Mouse (Mus musculus) forebrain, embryonic 13.5 days (tissue): ENCODE measurements around the gene Olfr211. TPM values are rescaled to one million over a fixed set of nuclear protein-coding genes. Genes with fewer than 3 reads are reported as not detected.

Experiments used
- ATAC-seq: fragments of 200-750 bp; cut with Nextera tagmentation; 2 replicates; pipeline ENCODE4 v1.8.0; 2017
- H3K27ac ChIP-seq: fragments of 300-500 bp; sonication (generic); 2 replicates; pipeline ENCODE4 v1.5.1; 2015; ENCODE audit warnings: inconsistent platforms, mild to moderate bottlenecking, moderate library complexity
- H3K27me3 ChIP-seq: fragments of 300-500 bp; sonication (generic); 2 replicates; pipeline ENCODE4 v1.6.1; 2015; ENCODE audit warnings: mild to moderate bottlenecking, inconsistent platforms
- H3K36me3 ChIP-seq: fragments of 300-500 bp; sonication (generic); 2 replicates; pipeline ENCODE4 v1.6.1; 2015; ENCODE audit warnings: mild to moderate bottlenecking, inconsistent platforms; ENCODE audit not compliant: poor library complexity, severe bottlenecking
- H3K4me1 ChIP-seq: fragments of 300-500 bp; sonication (generic); 2 replicates; pipeline ENCODE4 v1.6.1; 2015; ENCODE audit warnings: inconsistent platforms
- H3K4me2 ChIP-seq: fragments of 300-500 bp; sonication (generic); 2 replicates; pipeline ENCODE4 v1.6.1; 2015; ENCODE audit warnings: inconsistent platforms, mild to moderate bottlenecking, moderate library complexity
- H3K4me3 ChIP-seq: fragments of 300-500 bp; sonication (generic); 2 replicates; pipeline ENCODE4 v1.5.1; 2015; ENCODE audit warnings: mild to moderate bottlenecking, inconsistent platforms
- H3K9ac ChIP-seq: fragments of 300-500 bp; sonication (generic); 2 replicates; pipeline ENCODE4 v1.6.1; 2015; ENCODE audit warnings: mild to moderate bottlenecking, inconsistent platforms
- H3K9me3 ChIP-seq: fragments of 300-500 bp; sonication (generic); replicated peaks from 2 replicates; pipeline ENCODE4 v1.6.1; 2016; ENCODE audit warnings: inconsistent platforms
- WGBS: fragments of 180-500 bp; shearing (Covaris S2); methylation state at CpG from one replicate; pipeline ENCODE4 v1.1.7; 2015; 5-methylcytosine and 5-hydroxymethylcytosine counted together
- polyA plus RNA-seq: library from polyadenylated mRNA; unstranded; fragments of >200 nt; fragmentation: Nextera tagmentation; extraction: Ambion mirVana; gene quantifications from 2 replicates; pipeline ENCODE4 v1.2.1, GENCODE M21; 2015

The Olfr211 gene
- polyA plus RNA-seq = not detected in 2 replicates

GRCm38 (mm10) chr6:116488791-116489190 lies at the start of gene Olfr211:
Gene Olfr211 (plus strand): TSS chr6:116489091.
- no peaks in the 10 kb centered on the region for H3K9me3 ChIP-seq
- no peaks in the 10 kb centered on the region for H3K36me3 ChIP-seq
- no peaks in the 10 kb centered on the region for H3K27me3 ChIP-seq
- H3K4me3 ChIP-seq = no peak within 1 kb of the TSS
- no peak within 1 kb of the TSS for H3K4me2 ChIP-seq
- H3K9ac ChIP-seq = no peak within 1 kb of the TSS
- no peak within 1 kb of the TSS for H3K27ac ChIP-seq
- no peak for ATAC-seq
- WGBS = 68% methylated on average over 4 of the region's 4 CpGs
- 0 out of 2 replicates have a peak, but pooled peaks cover 3% of the 10 kb centered on the region for H3K4me1 ChIP-seq

- no peak overlapping the region for H3K4me3 ChIP-seq
- no peaks in the 10 kb centered on the region for H3K27me3 ChIP-seq
- no peaks in the 10 kb centered on the region for H3K4me1 ChIP-seq
- H3K9me3 ChIP-seq = no peaks in the 10 kb centered on the region
- H3K36me3 ChIP-seq = no peaks in the 10 kb centered on the region
- H3K4me2 ChIP-seq = no peak overlapping the region
- no peak overlapping the region for H3K9ac ChIP-seq
- no peak for ATAC-seq
- 88% methylated on average over 6 of the region's 6 CpGs for WGBS
- H3K27ac ChIP-seq = no peak overlapping the region
These were observed 49.4 kb upstream of the Olfr211 start for GRCm38 (mm10) chr6:116439531-116439930.

- Histone ChIP-seq H3K27me3 (no peaks in the 10 kb centered on the region), H3K36me3 (no peaks in the 10 kb centered on the region), H3K9ac (no peak overlapping the region), H3K4me1 (no peaks in the 10 kb centered on the region), H3K4me3 (no peak overlapping the region), H3K9me3 (no peaks in the 10 kb centered on the region), H3K4me2 (no peak overlapping the region), H3K27ac (no peak overlapping the region)
- 81% methylated on average over 4 of the region's 4 CpGs for WGBS
- ATAC-seq = no peak
These were observed 48.4 kb upstream of the Olfr211 start for GRCm38 (mm10) chr6:116440447-116440846.

- Histone ChIP-seq H3K4me3 (no peak overlapping the region), H3K36me3 (no peaks in the 10 kb centered on the region), H3K4me2 (no peak overlapping the region), H3K4me1 (no peaks in the 10 kb centered on the region), H3K9me3 (no peaks in the 10 kb centered on the region), H3K27ac (no peak overlapping the region), H3K9ac (no peak overlapping the region), H3K27me3 (no peaks in the 10 kb centered on the region)
- WGBS = 90% methylated on average over 4 of the region's 4 CpGs
- ATAC-seq = no peak
These were observed 48.0 kb upstream of the Olfr211 start for GRCm38 (mm10) chr6:116440849-116441248.

- Histone ChIP-seq H3K9me3 (no peaks in the 10 kb centered on the region), H3K9ac (no peak overlapping the region), H3K4me2 (no peak overlapping the region), H3K36me3 (no peaks in the 10 kb centered on the region), H3K27me3 (peaks cover 21% of the 10 kb centered on the region), H3K4me1 (peaks cover 5% of the 10 kb centered on the region), H3K4me3 (no peak overlapping the region), H3K27ac (no peak overlapping the region)
- ATAC-seq = no peak
- WGBS = 78% methylated on average over 4 of the region's 4 CpGs
These were observed 33.1 kb upstream of the Olfr211 start for GRCm38 (mm10) chr6:116455781-116456180.

GRCm38 (mm10) chr6:116456482-116456881 lies 32.4 kb upstream of the Olfr211 start:
- H3K27ac ChIP-seq = no peak overlapping the region
- no peak overlapping the region for H3K4me2 ChIP-seq
- H3K4me1 ChIP-seq = peaks cover 9% of the 10 kb centered on the region
- no peaks in the 10 kb centered on the region for H3K9me3 ChIP-seq
- WGBS = 94% methylated on average over 1 of the region's 1 CpGs
- H3K27me3 ChIP-seq = peaks cover 28% of the 10 kb centered on the region
- H3K4me3 ChIP-seq = no peak overlapping the region
- no peak overlapping the region for H3K9ac ChIP-seq
- no peak for ATAC-seq
- H3K36me3 ChIP-seq = no peaks in the 10 kb centered on the region

GRCm38 (mm10) chr6:116458728-116459127 lies 30.2 kb upstream of the Olfr211 start:
- ATAC-seq = no peak
- H3K4me2 ChIP-seq = no peak overlapping the region
- peaks cover 40% of the 10 kb centered on the region for H3K27me3 ChIP-seq
- H3K9ac ChIP-seq = no peak overlapping the region
- H3K27ac ChIP-seq = no peak overlapping the region
- H3K4me1 ChIP-seq = peaks cover 9% of the 10 kb centered on the region
- H3K9me3 ChIP-seq = no peaks in the 10 kb centered on the region
- no peak overlapping the region for H3K4me3 ChIP-seq
- H3K36me3 ChIP-seq = no peaks in the 10 kb centered on the region
- 60% methylated on average over 4 of the region's 4 CpGs for WGBS

- WGBS = 77% methylated on average over 2 of the region's 2 CpGs
These were observed 29.7 kb upstream of the Olfr211 start for GRCm38 (mm10) chr6:116459232-116459631.

GRCm38 (mm10) chr6:116460544-116461283 lies 28.2 kb upstream of the Olfr211 start, which contains the start of gene Alox5:
Gene Alox5 (minus strand): TSS chr6:116461178.
- Histone ChIP-seq H3K9ac (peak within 1 kb of the TSS; percentile 52), H3K4me1 (peaks cover 9% of the 10 kb centered on the region), H3K27me3 (peaks cover 40% of the 10 kb centered on the region), H3K4me2 (peak within 1 kb of the TSS; percentile 65), H3K9me3 (no peaks in the 10 kb centered on the region), H3K4me3 (peak within 1 kb of the TSS; percentile 35), H3K27ac (no peak within 1 kb of the TSS), H3K36me3 (no peaks in the 10 kb centered on the region)
- WGBS = 1% methylated on average over 43 of the region's 43 CpGs
- peak; percentile 55; the same call in 1 of the 2 replicates for ATAC-seq

More at GRCm38 (mm10) chr6:116459232-116459631, 29.7 kb upstream of the Olfr211 start:
- Histone ChIP-seq H3K4me3 (no peak overlapping the region), H3K9ac (no peak overlapping the region), H3K27me3 (peaks cover 40% of the 10 kb centered on the region), H3K36me3 (no peaks in the 10 kb centered on the region), H3K27ac (no peak overlapping the region), H3K4me1 (peaks cover 9% of the 10 kb centered on the region), H3K9me3 (no peaks in the 10 kb centered on the region), H3K4me2 (no peak overlapping the region)
- no peak for ATAC-seq

- ATAC-seq = no peak
- H3K4me3 ChIP-seq = no peak overlapping the region
- H3K36me3 ChIP-seq = no peaks in the 10 kb centered on the region
- H3K27ac ChIP-seq = no peak overlapping the region
- no peak overlapping the region for H3K9ac ChIP-seq
- no peaks in the 10 kb centered on the region for H3K4me1 ChIP-seq
- H3K4me2 ChIP-seq = no peak overlapping the region
- WGBS = 36% methylated on average over 3 of the region's 3 CpGs
- H3K27me3 ChIP-seq = no peaks in the 10 kb centered on the region
- H3K9me3 ChIP-seq = 0 out of 2 replicates have a peak, but pooled peaks cover 4% of the 10 kb centered on the region
These were observed 20.8 kb upstream of the Olfr211 start for GRCm38 (mm10) chr6:116468081-116468480.

- no peaks in the 10 kb centered on the region for H3K27me3 ChIP-seq
- WGBS = 80% methylated on average over 1 of the region's 1 CpGs
- no peaks in the 10 kb centered on the region for H3K4me1 ChIP-seq
- no peak overlapping the region for H3K4me2 ChIP-seq
- no peak overlapping the region for H3K27ac ChIP-seq
- H3K9ac ChIP-seq = no peak overlapping the region
- ATAC-seq = no peak
- no peak overlapping the region for H3K4me3 ChIP-seq
- no peaks in the 10 kb centered on the region for H3K36me3 ChIP-seq
- no peaks in the 10 kb centered on the region for H3K9me3 ChIP-seq
These were observed 3.8 kb upstream of the Olfr211 start for GRCm38 (mm10) chr6:116485081-116485480.

- Histone ChIP-seq H3K4me3 (no peak overlapping the region), H3K4me1 (0 out of 2 replicates have a peak, but pooled peaks cover 3% of the 10 kb centered on the region), H3K9me3 (no peaks in the 10 kb centered on the region), H3K27me3 (no peaks in the 10 kb centered on the region), H3K9ac (no peak overlapping the region), H3K4me2 (no peak overlapping the region), H3K27ac (no peak overlapping the region), H3K36me3 (no peaks in the 10 kb centered on the region)
- 57% methylated on average over 1 of the region's 1 CpGs for WGBS
- ATAC-seq = no peak
These were observed 2.1 kb upstream of the Olfr211 start for GRCm38 (mm10) chr6:116486833-116487232.
